Mouse (Mus musculus) embryo, embryonic 11.5 days (tissue): ENCODE data around the gene Adgrg3.

Experiments
- DNase-seq: peaks from one replicate; pipeline ENCODE4 v3.0.0-alpha.2; 2012; ENCODE audit warnings: low read depth, low spot score

Adgrg3 gene

GRCm38 (mm10) chr8:94992996-94993724, 24.3 kb upstream of the Adgrg3 start:
- DNase-seq = no peak

GRCm38 (mm10) chr8:94994006-94994405, 23.5 kb upstream of the Adgrg3 start:
- peak; percentile 73 for DNase-seq

DNA sequence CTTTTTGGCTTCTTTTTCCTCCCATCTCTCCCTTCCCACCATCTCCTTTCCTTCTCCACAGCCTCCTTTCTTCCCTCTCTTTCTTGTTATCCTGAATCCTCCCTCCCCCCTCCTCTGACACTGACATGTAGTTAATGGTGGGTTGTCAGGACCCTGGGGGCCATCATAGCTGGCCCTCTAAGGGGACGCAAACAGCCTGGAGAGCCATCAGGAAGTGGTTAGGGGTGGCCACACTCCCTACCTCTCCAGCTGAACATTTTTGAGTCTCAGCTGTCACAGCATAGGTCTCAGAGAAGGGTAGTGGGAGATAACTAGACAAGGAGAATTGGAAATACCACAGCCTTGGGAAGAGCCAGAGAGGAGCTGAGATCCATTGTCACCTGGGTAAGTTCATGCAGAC, 23.0 kb upstream of the Adgrg3 start:
- no peak for DNase-seq

GRCm38 (mm10) chr8:94995336-94995893, 22.1 kb upstream of the Adgrg3 start:
- no peak for DNase-seq

GRCm38 (mm10) chr8:94996037-94996436, 21.5 kb upstream of the Adgrg3 start:
- no peak for DNase-seq

DNA sequence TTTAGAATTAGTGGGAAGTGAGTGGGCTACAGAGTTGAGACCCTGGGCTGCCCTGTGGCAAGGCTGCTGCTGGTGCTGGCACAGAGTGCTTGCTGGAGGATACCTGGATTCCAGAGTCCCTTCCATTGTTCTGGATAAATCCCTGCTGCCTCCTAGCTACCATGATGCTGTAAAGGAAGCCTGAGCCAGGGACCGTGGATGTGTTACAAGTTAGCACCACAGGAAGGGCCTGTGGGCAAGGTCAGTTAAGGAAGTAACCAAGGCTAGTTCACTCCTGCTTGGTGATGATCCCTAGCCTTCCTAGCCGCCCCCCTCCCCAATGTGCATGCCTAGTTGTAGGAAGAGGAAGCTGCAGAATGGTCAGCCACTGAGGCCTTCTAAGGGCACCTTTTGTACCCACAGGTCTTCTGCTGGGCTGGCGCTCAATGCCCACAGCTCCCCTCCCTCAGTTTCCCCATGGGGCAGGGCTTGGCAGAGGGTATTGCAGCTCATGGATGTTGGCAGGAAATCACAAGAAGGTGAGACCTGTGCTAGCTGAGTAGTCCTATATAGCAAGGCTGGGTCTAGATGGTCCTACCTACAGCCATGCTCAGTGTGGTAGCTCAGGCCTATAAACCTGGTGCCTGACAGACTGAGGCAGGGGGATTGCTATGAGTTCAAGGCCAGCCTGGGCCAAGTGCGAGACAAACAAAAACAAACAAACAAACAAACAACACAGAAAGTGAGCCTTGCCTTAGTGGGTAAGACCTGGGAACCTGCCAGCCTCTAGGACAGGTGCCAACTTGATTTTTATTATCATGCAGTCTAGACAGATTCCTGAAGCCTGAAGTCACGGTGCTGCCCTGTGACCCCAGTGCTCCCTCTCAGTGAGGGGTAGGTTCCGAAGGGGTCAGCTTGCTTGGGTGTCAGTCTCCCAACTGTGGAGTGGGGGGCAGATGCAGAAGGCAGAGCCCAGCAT, 20.3 kb upstream of the Adgrg3 start:
- no peak for DNase-seq

DNA sequence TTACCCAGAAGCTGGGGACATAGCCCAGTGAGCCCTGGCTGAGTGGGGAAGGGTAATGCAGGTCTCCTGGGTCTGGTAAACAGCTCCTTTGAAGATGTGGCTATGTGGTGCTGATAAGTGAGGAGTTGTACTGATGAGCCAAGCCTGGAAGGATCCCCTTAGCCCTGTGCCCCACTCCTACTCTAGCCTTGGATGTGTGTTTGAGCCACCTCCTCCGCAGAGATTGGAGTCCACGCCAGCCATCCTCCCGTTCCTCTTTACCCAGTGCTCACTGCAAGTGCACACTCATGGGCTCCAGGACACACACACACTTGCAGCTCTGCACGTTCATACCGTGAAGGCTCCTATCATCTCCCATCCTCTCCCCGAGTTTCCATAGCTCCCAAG, 19.6 kb upstream of the Adgrg3 start:
- no peak for DNase-seq

DNA sequence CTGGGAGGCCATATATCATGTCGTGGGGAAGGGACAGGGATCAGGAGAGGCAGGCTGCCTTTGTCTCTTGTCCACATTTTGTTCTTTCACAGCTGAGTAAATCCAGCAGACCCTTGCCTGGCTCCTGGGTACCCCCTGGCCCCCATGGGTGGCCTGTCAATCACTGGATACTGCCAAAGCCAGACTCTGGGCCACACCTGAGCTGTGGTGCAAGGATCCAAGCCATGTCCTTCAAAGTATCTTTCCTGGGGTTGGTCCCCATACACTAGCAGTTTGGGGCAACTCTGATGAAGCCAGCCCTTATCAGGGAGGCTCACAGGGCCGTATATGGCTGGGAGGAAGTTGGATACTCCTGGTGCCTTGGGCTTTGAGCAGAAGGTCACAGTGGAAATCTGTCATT, 19.1 kb upstream of the Adgrg3 start:
- no peak for DNase-seq

- no peak for DNase-seq
Observed at GRCm38 (mm10) chr8:94999004-94999403, 18.5 kb upstream of the Adgrg3 start.

GRCm38 (mm10) chr8:94999956-95000355, 17.5 kb upstream of the Adgrg3 start:
- no peak for DNase-seq

DNA sequence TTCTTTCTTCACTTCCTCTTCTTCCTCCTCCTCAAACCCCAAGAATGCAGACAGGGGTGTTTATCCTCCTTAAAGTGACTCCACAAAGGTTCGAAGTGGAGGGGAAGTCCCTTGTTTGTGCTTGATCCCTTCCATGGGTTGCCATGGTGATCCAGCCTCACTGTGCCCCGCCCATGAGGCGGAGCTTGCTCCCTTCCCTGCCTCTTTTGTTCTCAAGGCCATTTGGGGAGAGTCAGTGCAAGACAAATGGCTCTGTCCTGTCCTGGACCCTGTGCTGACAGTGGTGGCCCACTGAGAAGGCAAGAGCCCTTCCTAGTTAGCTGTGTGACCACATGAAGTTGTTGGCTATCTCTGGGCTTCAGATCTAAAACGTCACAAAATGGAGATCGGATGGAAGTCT, 16.8 kb upstream of the Adgrg3 start:
- DNase-seq = peak; percentile 68

DNA sequence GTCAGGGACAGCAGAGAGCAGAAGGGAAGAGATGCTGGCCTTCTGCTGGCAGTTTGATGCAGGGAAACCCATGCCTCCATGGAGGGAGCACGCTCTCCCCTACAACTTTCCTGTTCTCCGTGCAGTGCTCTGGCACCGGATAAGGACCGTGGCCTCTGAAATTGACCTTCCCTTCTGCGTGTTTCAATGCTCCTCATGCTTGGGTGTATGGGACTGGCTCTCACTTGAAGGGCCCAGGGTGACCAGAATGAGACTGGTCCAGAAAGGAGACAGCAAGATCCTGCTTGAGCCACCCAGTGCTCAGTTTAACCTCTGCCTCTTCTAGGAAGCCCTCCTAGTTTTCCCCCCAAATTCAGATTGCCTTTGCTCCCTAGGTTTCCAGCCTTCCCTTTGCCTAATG, 16.3 kb upstream of the Adgrg3 start:
- no peak for DNase-seq

DNA sequence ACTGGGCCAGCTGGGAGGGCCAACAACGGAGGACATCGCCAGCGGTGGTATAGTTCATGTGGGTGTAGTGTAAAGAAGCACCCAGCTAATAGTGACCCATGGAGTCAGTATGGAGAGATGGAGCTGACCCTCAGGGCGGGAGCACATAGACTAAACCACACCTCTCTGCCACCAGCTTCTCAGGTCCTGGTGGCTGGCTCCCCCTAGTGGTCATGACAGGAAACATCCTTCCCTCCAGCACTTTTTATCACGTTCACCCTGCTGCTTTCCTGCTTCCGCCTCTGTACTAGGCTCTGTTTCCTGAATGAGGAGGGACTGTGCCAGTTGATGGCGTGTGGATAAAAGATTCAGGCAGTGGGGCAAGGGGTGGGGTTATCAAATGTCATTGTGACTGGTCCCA, 15.8 kb upstream of the Adgrg3 start:
- peak; percentile 75 for DNase-seq

DNA sequence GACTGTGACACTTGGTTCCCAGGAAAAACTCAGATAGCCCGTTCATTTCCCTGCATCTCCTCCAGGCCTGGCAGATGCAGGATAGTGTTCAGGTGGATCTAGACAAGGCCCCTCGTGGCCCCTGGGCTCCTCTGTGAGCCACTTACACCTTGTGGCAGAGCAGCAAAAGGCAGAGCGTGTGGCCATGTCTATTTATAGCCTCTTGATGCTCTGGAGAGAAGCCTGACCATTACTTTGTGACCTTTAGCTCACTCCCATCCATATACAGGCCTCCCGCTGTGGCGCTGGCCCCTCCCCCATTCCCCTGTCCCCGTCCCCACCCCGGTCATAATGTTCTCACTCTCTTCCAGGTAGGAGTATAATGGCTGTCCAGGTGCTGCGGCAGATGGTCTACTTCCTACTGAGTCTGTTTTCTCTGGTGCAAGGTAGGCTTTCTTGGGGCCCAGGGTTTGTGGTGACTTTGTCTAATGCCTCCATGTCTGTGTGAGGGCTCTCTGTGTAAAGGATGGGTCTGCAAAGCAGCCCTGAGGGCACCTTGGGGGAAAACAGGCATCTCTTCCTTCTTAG, 15.3 kb upstream of the Adgrg3 start:
- no peak for DNase-seq

DNA sequence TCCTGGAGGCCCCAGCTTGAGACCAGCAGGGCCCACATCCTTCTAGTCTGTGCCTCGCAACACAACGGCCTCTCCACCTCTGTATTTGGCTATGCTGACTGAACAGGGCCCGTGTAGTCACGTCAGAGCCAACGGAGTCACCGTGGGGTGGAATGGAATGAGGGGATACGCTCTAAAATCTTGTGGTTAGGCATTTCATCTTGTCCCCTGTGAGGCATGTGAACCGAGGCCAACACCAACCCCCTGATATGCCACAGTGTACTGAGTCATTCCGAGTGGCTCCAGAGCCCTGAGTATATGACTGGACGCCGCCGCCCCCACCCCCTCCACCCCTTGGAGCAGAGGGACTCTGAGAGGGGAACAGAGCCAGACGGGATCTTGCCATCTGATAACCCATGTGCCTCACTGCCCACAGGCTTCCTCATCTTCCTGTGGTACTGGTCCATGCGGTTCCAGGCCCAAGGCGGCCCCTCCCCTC, 5.0 kb upstream of the Adgrg3 start:
- DNase-seq = no peak

GRCm38 (mm10) chr8:95015866-95016265, 1.6 kb upstream of the Adgrg3 start:
- no peak for DNase-seq

DNA sequence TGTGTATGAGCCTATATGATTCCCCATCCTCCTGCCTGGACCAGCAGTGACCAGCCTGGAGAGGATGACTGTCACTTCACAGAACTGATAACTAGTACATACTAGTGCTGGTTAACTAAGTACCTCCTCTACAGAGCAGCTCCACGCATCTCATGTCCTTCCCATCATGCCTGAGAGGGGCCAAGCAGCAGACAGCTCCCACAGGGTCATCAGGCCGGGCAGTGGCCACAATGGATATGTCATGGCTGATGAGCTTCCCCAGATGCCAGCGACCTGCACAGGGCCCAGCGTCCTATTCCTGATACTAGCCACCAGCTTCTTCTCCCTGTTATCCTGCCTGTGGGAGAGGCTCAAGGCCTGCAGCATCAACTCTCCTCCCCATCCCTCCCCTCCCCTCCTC, 808 bp upstream of the Adgrg3 start:
- no peak for DNase-seq

DNA sequence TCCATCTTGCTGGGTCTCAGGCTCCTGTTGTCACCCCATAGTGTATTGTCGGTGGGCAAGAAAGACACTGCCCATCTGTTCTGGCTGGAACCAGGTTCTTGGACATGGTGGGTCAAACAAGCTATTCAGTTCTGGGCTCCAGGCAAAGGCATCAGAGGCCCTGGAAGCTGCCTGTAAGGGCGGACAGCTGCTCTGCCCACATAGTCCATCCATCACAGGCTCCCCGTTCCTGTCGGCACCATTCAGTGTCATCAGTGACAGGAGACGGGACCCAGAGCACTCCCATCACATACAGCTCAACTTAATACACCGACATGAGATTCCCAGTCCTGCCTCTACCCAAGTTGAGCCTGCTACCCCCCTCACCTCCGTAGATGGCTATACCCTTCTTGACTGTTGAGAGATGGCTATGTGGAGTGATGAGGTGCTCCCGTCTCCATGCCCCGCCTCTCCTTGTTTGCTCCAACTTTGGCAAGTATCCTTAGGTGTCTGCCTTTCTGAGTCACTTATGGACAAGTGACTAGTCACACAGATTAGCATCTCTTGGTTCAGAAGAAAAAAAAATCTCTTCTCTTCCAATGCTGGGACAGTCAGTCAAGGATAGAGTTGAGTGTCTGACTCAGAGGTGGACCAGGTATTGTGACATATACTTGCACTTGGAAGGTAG, 610 bp downstream of the Adgrg3 start:
- DNase-seq = no peak

DNA sequence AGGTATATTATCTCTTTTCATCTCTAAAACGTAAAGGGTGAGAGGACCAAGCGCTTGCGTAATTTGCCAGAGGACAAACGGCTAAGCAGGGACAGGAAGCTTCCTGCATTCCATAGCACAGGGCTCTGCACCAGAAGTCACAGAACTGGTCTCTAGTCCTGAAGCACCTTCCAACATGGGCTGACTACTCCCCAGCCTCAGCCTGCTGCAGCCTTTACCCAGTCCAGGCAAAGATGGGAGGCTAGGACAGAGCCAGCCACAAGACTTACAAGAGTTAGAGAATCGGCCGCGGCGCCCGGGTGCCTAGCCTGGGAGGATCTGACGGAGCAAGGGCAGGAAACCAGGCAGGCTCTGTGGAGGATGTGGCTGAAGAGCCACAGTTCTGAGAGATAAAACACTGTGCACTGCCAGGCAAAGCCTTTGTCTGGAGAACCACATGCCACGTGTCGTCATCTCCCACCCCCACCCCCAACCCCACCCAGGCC, 2.8 kb downstream of the Adgrg3 start:
- DNase-seq = no peak

DNA sequence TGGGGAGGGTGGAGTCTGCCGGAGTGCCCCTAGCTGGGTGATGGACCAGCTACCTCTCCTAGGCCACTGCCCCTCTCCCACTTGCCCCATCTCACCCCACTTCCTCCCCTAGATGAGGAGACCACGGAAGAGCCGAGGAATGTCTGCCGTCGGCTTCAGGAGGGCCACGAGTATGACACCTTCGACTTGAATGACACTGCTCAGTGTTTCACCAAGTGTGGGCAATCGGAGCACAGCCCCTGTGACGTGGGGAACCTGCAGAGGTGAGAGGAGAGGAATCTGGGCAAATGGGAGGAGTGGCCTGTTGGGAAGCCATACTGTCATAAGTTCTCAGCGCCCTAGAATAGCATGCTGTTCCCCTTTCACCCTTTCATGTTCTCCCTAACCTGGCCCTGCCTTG, 3.3 kb downstream of the Adgrg3 start:
- DNase-seq = no peak

GRCm38 (mm10) chr8:95023201-95023600, 5.7 kb downstream of the Adgrg3 start:
- no peak for DNase-seq
